Mouse (Mus musculus) midbrain, embryonic 14.5 days (tissue): ENCODE results near the gene 2310061I04Rik. TPM values are rescaled to one million over a fixed set of nuclear protein-coding genes. Genes with fewer than 3 reads are reported as not detected.

Experiments used
- ATAC-seq: fragments of 200-750 bp; cut with Nextera tagmentation; 2 replicates; pipeline ENCODE4 v1.8.0; 2017; ENCODE audit warnings: moderate number of reproducible peaks, moderate library complexity; ENCODE audit not compliant: low FRiP score, low TSS enrichment
- DNase-seq: peaks from one replicate; pipeline ENCODE4 v3.0.0-alpha.2; 2015
- H3K27ac ChIP-seq: fragments of 300-500 bp; sonication (generic); replicated peaks from 2 replicates; pipeline ENCODE4 v1.5.1; 2014; ENCODE audit warnings: mild to moderate bottlenecking, low read depth, low read length, moderate library complexity
- H3K27me3 ChIP-seq: fragments of 300-500 bp; sonication (generic); 2 replicates; pipeline ENCODE4 v1.6.1; 2014; ENCODE audit warnings: low read length, control low read depth, mixed read lengths; ENCODE audit not compliant: control insufficient read depth, insufficient read depth
- H3K36me3 ChIP-seq: fragments of 300-500 bp; sonication (generic); 2 replicates; pipeline ENCODE4 v1.6.1; 2014; ENCODE audit warnings: low read length, control low read depth; ENCODE audit not compliant: control insufficient read depth, insufficient read depth
- H3K4me1 ChIP-seq: fragments of 300-500 bp; sonication (generic); 2 replicates; pipeline ENCODE4 v1.6.1; 2014; ENCODE audit warnings: mild to moderate bottlenecking, antibody characterized with exemption, low read length, control low read depth; ENCODE audit not compliant: control insufficient read depth, insufficient read depth
- H3K4me2 ChIP-seq: fragments of 300-500 bp; sonication (generic); 2 replicates; pipeline ENCODE4 v1.6.1; 2014; ENCODE audit warnings: mild to moderate bottlenecking, low read length, moderate library complexity
- H3K4me3 ChIP-seq: fragments of 300-500 bp; sonication (generic); replicated peaks from 2 replicates; pipeline ENCODE4 v1.5.1; 2014; ENCODE audit warnings: low read depth, low read length
- H3K9ac ChIP-seq: fragments of 300-500 bp; sonication (generic); replicated peaks from 2 replicates; pipeline ENCODE4 v1.6.1; 2014; ENCODE audit warnings: mild to moderate bottlenecking, low read length, moderate library complexity
- H3K9me3 ChIP-seq: fragments of 300-500 bp; sonication (generic); 2 replicates; pipeline ENCODE4 v1.6.1; 2016; ENCODE audit warnings: low read length, control low read depth, mixed read lengths; ENCODE audit not compliant: control insufficient read depth
- WGBS: fragments of 180-500 bp; shearing (Covaris S2); extraction: QIAGEN DNeasy Blood & Tissue Kit; methylation state at CpG from one replicate; pipeline ENCODE4 v1.1.7; 2014; 5-methylcytosine and 5-hydroxymethylcytosine counted together
- polyA plus RNA-seq: library from polyadenylated mRNA; unstranded; fragments of >200 nt; fragmentation: Nextera tagmentation; extraction: Ambion mirVana; gene quantifications from 2 replicates; pipeline ENCODE4 v1.2.1, GENCODE M21; 2014

The 2310061I04Rik gene
- polyA plus RNA-seq, 1 experiment from 2014 or later: 50.7 TPM

GRCm38 (mm10) chr17:35909186-35909918 is 12.1 kb upstream of the 2310061I04Rik start:
- peak; percentile 51; the same call in 1 of the 2 replicates for ATAC-seq

GRCm38 (mm10) chr17:35907609-35908008 is 10.4 kb upstream of the 2310061I04Rik start:
- H3K4me2 ChIP-seq: peak overlapping the region; percentile 87

More at GRCm38 (mm10) chr17:35909186-35909918, 12.1 kb upstream of the 2310061I04Rik start:
- peaks cover 16% of the 10 kb centered on the region for H3K4me1 ChIP-seq
- peaks cover 56% of the 10 kb centered on the region for H3K36me3 ChIP-seq
- H3K27me3 ChIP-seq: no peaks in the 10 kb centered on the region
- no peak for DNase-seq
- peak overlapping the region; percentile 87 for H3K4me2 ChIP-seq
- H3K9me3 ChIP-seq: no peaks in the 10 kb centered on the region
- peak overlapping the region; percentile 77 for H3K4me3 ChIP-seq
- peak overlapping the region; percentile 81 for H3K9ac ChIP-seq
- 23% methylated on average over 20 of the region's 20 CpGs for WGBS
- H3K27ac ChIP-seq: peak overlapping the region; percentile 84

GRCm38 (mm10) chr17:35905587-35905986 is 8.4 kb upstream of the 2310061I04Rik start:
- WGBS: 94% methylated on average over 1 of the region's 1 CpGs
- Histone ChIP-seq H3K36me3 (peaks cover 78% of the 10 kb centered on the region), H3K27ac (no peak overlapping the region), H3K9me3 (no peaks in the 10 kb centered on the region), H3K4me2 (no peak overlapping the region), H3K9ac (no peak overlapping the region), H3K27me3 (no peaks in the 10 kb centered on the region), H3K4me1 (peaks cover 16% of the 10 kb centered on the region), H3K4me3 (no peak overlapping the region)
- ATAC-seq (no peak), DNase-seq (no peak)

More at GRCm38 (mm10) chr17:35907609-35908008, 10.4 kb upstream of the 2310061I04Rik start:
- Histone ChIP-seq H3K4me3 (no peak overlapping the region), H3K4me1 (peaks cover 16% of the 10 kb centered on the region), H3K27ac (no peak overlapping the region), H3K9ac (no peak overlapping the region), H3K27me3 (no peaks in the 10 kb centered on the region), H3K36me3 (peaks cover 60% of the 10 kb centered on the region), H3K9me3 (no peaks in the 10 kb centered on the region)
- no peak for ATAC-seq
- 82% methylated on average over 2 of the region's 2 CpGs for WGBS
- DNase-seq: no peak

GRCm38 (mm10) chr17:35903992-35904355 is 6.7 kb upstream of the 2310061I04Rik start:
- no peak overlapping the region for H3K4me2 ChIP-seq
- H3K4me1 ChIP-seq: peaks cover 12% of the 10 kb centered on the region
- DNase-seq (no peak), ATAC-seq (no peak)
- peaks cover 94% of the 10 kb centered on the region for H3K36me3 ChIP-seq
- H3K4me3 ChIP-seq: 0 out of 2 replicates have a peak overlapping the region, but pooled peaks have one; percentile 8
- no peak overlapping the region for H3K9ac ChIP-seq
- H3K27me3 ChIP-seq: no peaks in the 10 kb centered on the region
- H3K27ac ChIP-seq: no peak overlapping the region
- WGBS: 89% methylated on average over 4 of the region's 4 CpGs
- H3K9me3 ChIP-seq: no peaks in the 10 kb centered on the region

GRCm38 (mm10) chr17:35903343-35903991 is 6.2 kb upstream of the 2310061I04Rik start:
- no peaks in the 10 kb centered on the region for H3K27me3 ChIP-seq
- H3K9ac ChIP-seq: no peak overlapping the region

GRCm38 (mm10) chr17:35900636-35901035 is 3.4 kb upstream of the 2310061I04Rik start:
- H3K4me1 ChIP-seq: peaks cover 12% of the 10 kb centered on the region; the same call in 1 of the 2 replicates
- H3K27me3 ChIP-seq: no peaks in the 10 kb centered on the region
- H3K27ac ChIP-seq: no peak overlapping the region
- no peak for ATAC-seq
- no peak overlapping the region for H3K9ac ChIP-seq
- H3K4me2 ChIP-seq: no peak overlapping the region
- WGBS: 96% methylated on average over 3 of the region's 3 CpGs
- no peak overlapping the region for H3K4me3 ChIP-seq
- H3K9me3 ChIP-seq: no peaks in the 10 kb centered on the region
- peaks cover 79% of the 10 kb centered on the region for H3K36me3 ChIP-seq
- DNase-seq: no peak

More at GRCm38 (mm10) chr17:35903343-35903991, 6.2 kb upstream of the 2310061I04Rik start:
- no peaks in the 10 kb centered on the region for H3K9me3 ChIP-seq
- no peak overlapping the region for H3K27ac ChIP-seq
- peaks cover 96% of the 10 kb centered on the region for H3K36me3 ChIP-seq
- peaks cover 7% of the 10 kb centered on the region for H3K4me1 ChIP-seq
- H3K4me2 ChIP-seq: no peak overlapping the region
- no peak overlapping the region for H3K4me3 ChIP-seq
- no peak for ATAC-seq
- WGBS: 96% methylated on average over 9 of the region's 9 CpGs
- no peak for DNase-seq

GRCm38 (mm10) chr17:35897644-35898573 is 678 bp upstream of the 2310061I04Rik start:
- H3K27ac ChIP-seq: peak overlapping the region; percentile 97
- peaks cover 12% of the 10 kb centered on the region; the same call in 1 of the 2 replicates for H3K4me1 ChIP-seq
- peaks cover 70% of the 10 kb centered on the region for H3K36me3 ChIP-seq
- H3K4me3 ChIP-seq: peak overlapping the region; percentile 82
- DNase-seq (no peak), ATAC-seq (peak; percentile 36)
- H3K9ac ChIP-seq: peak overlapping the region; percentile 27; the same call in 1 of the 2 replicates
- WGBS: 49% methylated on average over 23 of the region's 23 CpGs
- H3K4me2 ChIP-seq: peak overlapping the region; percentile 100
- H3K9me3 ChIP-seq: no peaks in the 10 kb centered on the region
- H3K27me3 ChIP-seq: no peaks in the 10 kb centered on the region

GRCm38 (mm10) chr17:35887725-35888124 is 9.5 kb downstream of the 2310061I04Rik start:
- Histone ChIP-seq H3K4me3 (no peak overlapping the region), H3K9me3 (no peaks in the 10 kb centered on the region), H3K27ac (no peak overlapping the region), H3K4me2 (no peak overlapping the region), H3K27me3 (no peaks in the 10 kb centered on the region), H3K4me1 (no peaks in the 10 kb centered on the region), H3K36me3 (peaks cover 96% of the 10 kb centered on the region), H3K9ac (no peak overlapping the region)
- ATAC-seq (no peak), DNase-seq (no peak)
- WGBS: 76% methylated on average over 17 of the region's 17 CpGs
